ENCODE assay signal across 9 mouse cellular contexts in the genomic region with DNA sequence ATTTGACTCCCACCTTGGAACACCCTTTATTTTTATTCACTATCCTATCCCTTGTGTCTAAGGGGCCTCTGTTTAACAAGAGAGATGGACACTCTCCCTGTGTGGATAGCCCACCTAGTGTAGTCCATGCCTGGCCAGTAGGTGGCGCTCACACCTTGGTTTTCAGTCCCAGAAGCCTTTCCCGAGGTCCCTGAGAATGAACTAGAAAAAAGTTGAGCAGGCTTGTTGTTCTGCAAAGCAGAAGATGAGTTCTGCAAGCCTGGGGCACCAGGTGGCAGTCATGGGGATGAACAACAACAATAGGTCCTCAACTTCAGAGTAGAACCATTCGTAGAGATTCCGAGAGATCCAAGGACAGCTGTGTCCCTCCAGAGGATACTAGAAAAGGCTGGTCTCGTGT. TPM values are rescaled to one million over a fixed set of nuclear protein-coding genes. Genes with fewer than 3 reads are reported as not detected.
DNase-seq lines count a peak whose midpoint lies in the region; ATAC-seq and TF ChIP-seq lines count a peak whose summit lies in the region.
"Had no signal": no experiment of that assay in that cellular context is flagged by ENCODE, and none has a peak within 500 bp of the region (broad histone marks: within the 10 kb centered on the region; RNA-seq: fewer than 3 reads in every experiment).

No protein-coding gene starts in this region.

- 75% methylated on average over 5 of the region's 5 CpGs for WGBS in heart, adult 2 months
- WGBS in liver, embryonic 11.5 days: 70% methylated on average over 5 of the region's 5 CpGs
- 76% methylated on average over 5 of the region's 5 CpGs for WGBS in spleen, adult 2 months

- H3K27me3 ChIP-seq in heart, adult 2 months (ENCODE audit: control insufficient read depth, insufficient read depth, low read length): no peaks in the 10 kb centered on the region
- no peaks in the 10 kb centered on the region for H3K27me3 ChIP-seq in liver, embryonic 11.5 days (replicated peaks; ENCODE audit: control insufficient read depth, insufficient read depth, low read length)
- H3K27me3 ChIP-seq in spleen, adult 2 months (ENCODE audit: control insufficient read depth, insufficient read depth, low read length): no peaks in the 10 kb centered on the region
- H3K27me3 ChIP-seq: limb, embryonic 12.5 days had no signal

- H3K36me3 ChIP-seq in heart, adult 2 months (ENCODE audit: control insufficient read depth, insufficient read depth, low read length): no peaks in the 10 kb centered on the region
- H3K36me3 ChIP-seq in liver, embryonic 11.5 days (ENCODE audit: control insufficient read depth, insufficient read depth, low read length): peaks cover under 1% of the 10 kb centered on the region; the same call in 1 of the 2 replicates
- peaks cover 22% of the 10 kb centered on the region for H3K36me3 ChIP-seq in spleen, adult 2 months (ENCODE audit: control insufficient read depth, insufficient read depth, low read length)

- ATAC-seq in erythroblast, adult 5-6 weeks (replicated peaks; ENCODE audit: low FRiP score, poor library complexity, severe bottlenecking): peak; percentile 80
- 0 out of 2 replicates have a peak, but pooled peaks have one; percentile 33 for ATAC-seq in liver, embryonic 11.5 days (replicated peaks; ENCODE audit: low FRiP score)

- TF ChIP-seq EP300 in heart, adult 2 months (IDR thresholded peaks at IDR 0.05; ENCODE audit: insufficient read depth, low read depth, low read length): 0 out of 2 replicates have a peak, but pooled peaks have one; percentile 52

- H3K9ac ChIP-seq in heart, adult 2 months (ENCODE audit: low read depth, low read length): no peak overlapping the region
- no peak overlapping the region for H3K9ac ChIP-seq in liver, embryonic 11.5 days (ENCODE audit: low read depth, low read length)
- H3K9ac ChIP-seq: limb, embryonic 12.5 days had no signal

- no peak overlapping the region for H3K27ac ChIP-seq in heart, adult 2 months
- H3K27ac ChIP-seq in liver, embryonic 11.5 days (ENCODE audit: low read depth, low read length): no peak overlapping the region
- no peak overlapping the region for H3K27ac ChIP-seq in spleen, adult 2 months (ENCODE audit: insufficient read depth, low read length)
- H3K27ac ChIP-seq: limb, embryonic 12.5 days had no signal

- intact Hi-C loops in heart, adult 2 months (cut with DNase I): loop anchor here (5.0 kb wide), 2 partner anchors 37 to 57 kb away; a partner anchor contains a TSS

- peak; percentile 30 to 57 for DNase-seq in heart, adult 2 months
- DNase-seq in heart, adult 11 months: no peak
- peak; percentile 47 for DNase-seq in 3T3-L1 (ENCODE audit: low read depth, low spot score)
- DNase-seq in Muller cell, postnatal 12 days (ENCODE audit: inconsistent ontology term): peak; percentile 62
- no peak for DNase-seq in liver, embryonic 11.5 days (ENCODE audit: low spot score)
- DNase-seq in spleen, adult 2 months (ENCODE audit: low read depth in 1 of 2, low spot score in 2 of 2): peak in 1 of 2 experiments; percentile 39
- no peak for DNase-seq in layer of hippocampus, adult 9-10 months (ENCODE audit: low spot score)

- H3K79me2 ChIP-seq in heart, adult 2 months (replicated peaks; ENCODE audit: control insufficient read depth, insufficient read depth, low read length): no peaks in the 10 kb centered on the region

- peak; percentile 76 for TF ChIP-seq CTCF in heart, adult 2 months (IDR thresholded peaks at IDR 0.05)
- peak; percentile 63; the same call in 1 of the 2 replicates for TF ChIP-seq CTCF in spleen, adult 2 months (IDR thresholded peaks at IDR 0.05; ENCODE audit: extremely low read depth, insufficient read depth, insufficient read length, insufficient replicate concordance)

- no peaks in the 10 kb centered on the region for H3K4me1 ChIP-seq in heart, adult 2 months (ENCODE audit: control insufficient read depth, insufficient read depth, low read length)
- no peaks in the 10 kb centered on the region for H3K4me1 ChIP-seq in liver, embryonic 11.5 days (replicated peaks; ENCODE audit: control insufficient read depth, insufficient read depth, low read length)
- no peaks in the 10 kb centered on the region for H3K4me1 ChIP-seq in spleen, adult 2 months (ENCODE audit: control insufficient read depth, insufficient read depth, insufficient read length)
- H3K4me1 ChIP-seq: limb, embryonic 12.5 days had no signal

- H3K9me3 ChIP-seq in liver, embryonic 11.5 days (ENCODE audit: control insufficient read depth, low read length): no peaks in the 10 kb centered on the region
- H3K9me3 ChIP-seq: limb, embryonic 12.5 days had no signal

- no peak overlapping the region for H3K4me2 ChIP-seq in liver, embryonic 11.5 days
- H3K4me2 ChIP-seq: limb, embryonic 12.5 days had no signal

- no peak overlapping the region for H3K4me3 ChIP-seq in heart, adult 2 months
- no peak overlapping the region for H3K4me3 ChIP-seq in liver, embryonic 11.5 days (ENCODE audit: low read depth, low read length)
- no peak overlapping the region for H3K4me3 ChIP-seq in spleen, adult 2 months (ENCODE audit: extremely low read depth, insufficient read depth, insufficient read length)
- H3K4me3 ChIP-seq: limb, embryonic 12.5 days had no signal

- TF ChIP-seq POLR2A in heart, adult 2 months (IDR thresholded peaks at IDR 0.05; ENCODE audit: insufficient read depth, low read depth, low read length): no peak
- no peak for TF ChIP-seq POLR2A in spleen, adult 2 months (IDR thresholded peaks at IDR 0.05; ENCODE audit: low read depth, low read length)

RNA-seq across cellular contexts. Expression of a gene that starts 35.8 kb away (rescaled TPM):
- 1 to 10 TPM in 1 of 2 experiments, under 1 TPM in 1; 0.97 to 1.9 TPM for total RNA-seq in heart, adult 2 months (2021)
- 0.16 and 0.29 TPM in 2 replicates for polyA plus RNA-seq in heart, adult 2 months (2012; rRNA removed)
- total RNA-seq in erythroblast, adult 5-6 weeks (2015; ENCODE audit: low replicate concordance): 808 and 979 TPM in 2 replicates
- 1,323 and 1,353 TPM in 2 replicates for total RNA-seq in erythroblast, adult 5-6 weeks (2017; ENCODE audit: low replicate concordance)
- polyA plus RNA-seq in liver, embryonic 11.5 days (2014; fragmentation: Nextera tagmentation; extraction: Ambion mirVana): 75.1 and 79.3 TPM in 2 replicates
- polyA plus RNA-seq in spleen, adult 2 months (2012; rRNA removed): 4.6 and 5.0 TPM in 2 replicates

Comparison
In these comparisons a context has a peak if more than half of its experiments do, and no peak if none do; other contexts are left out.
1. DNase-seq: peak in heart, adult 2 months (2 of 2), 3T3-L1 (single experiment) and Muller cell, postnatal 12 days (single experiment); none in heart, adult 11 months (single experiment), liver, embryonic 11.5 days (single experiment) and layer of hippocampus, adult 9-10 months (single experiment).
2. RNA of a gene that starts 35.8 kb away (polyA plus RNA-seq): 75.1 to 79.3 TPM in liver, embryonic 11.5 days; 4.6 to 5.0 TPM in spleen, adult 2 months and 0.16 to 0.29 TPM in heart, adult 2 months; every median in the first group is over 10 times any median in the second.